Mouse (Mus musculus) erythroblast, embryonic 14.5 days (primary cell): Measurements from ENCODE around the gene Trim24.

Experiments
- GATA1 ChIP-seq: IDR thresholded peaks from 2 replicates; pipeline ENCODE4 v1.6.1; 2012; ENCODE audit warnings: low read length, inconsistent platforms, mixed read lengths
- TAL1 ChIP-seq: IDR thresholded peaks from 3 replicates; pipeline ENCODE4 v1.6.1; 2012; ENCODE audit warnings: low read length, inconsistent platforms, mixed read lengths

- TF ChIP-seq TAL1, result no peak
- no peak for TF ChIP-seq GATA1
Measured at GRCm38 (mm10) chr6:37903810-37904209, 33.2 kb downstream of the Trim24 start.
